ENCODE assay signal across 21 mouse cellular contexts in genomic region chr14:101915867-101916266, GRCm38 (mm10).
DNase-seq lines count a peak whose midpoint lies in the region; ATAC-seq and TF ChIP-seq lines count a peak whose summit lies in the region.
"Had no signal": no experiment of that assay in that cellular context is flagged by ENCODE, and none has a peak within 500 bp of the region (broad histone marks: within the 10 kb centered on the region; RNA-seq: fewer than 3 reads in every experiment).

No protein-coding gene starts in this region.

- no peak; the same call in 1 of the 2 replicates for ATAC-seq in heart, embryonic 16.5 days (replicated peaks; ENCODE audit: extremely low read depth, insufficient read depth, low FRiP score)
- ATAC-seq in lung, embryonic 14.5 days (ENCODE audit: insufficient read depth): no peak
- no peak for ATAC-seq in lung, postnatal 0 days
- ATAC-seq: forebrain, embryonic 13.5 days; forebrain, postnatal 0 days; intestine, postnatal 0 days had no signal

- no peak for TF ChIP-seq CTCF in lung, embryonic 14.5 days (IDR thresholded peaks at IDR 0.05; ENCODE audit: low read depth)
- no peak for TF ChIP-seq CTCF in lung, postnatal 0 days (IDR thresholded peaks at IDR 0.05)

- peaks cover 62% of the 10 kb centered on the region for H3K36me3 ChIP-seq in heart, embryonic 16.5 days (ENCODE audit: control insufficient read depth, insufficient read depth)
- 0 out of 2 replicates have a peak, but pooled peaks cover 4% of the 10 kb centered on the region for H3K36me3 ChIP-seq in lung, embryonic 14.5 days (ENCODE audit: insufficient read depth)
- no peaks in the 10 kb centered on the region; the same call in 1 of the 2 replicates for H3K36me3 ChIP-seq in lung, postnatal 0 days (ENCODE audit: insufficient read depth, low read length)

- no peak overlapping the region for H3K4me3 ChIP-seq in heart, embryonic 16.5 days (ENCODE audit: low read length)
- H3K4me3 ChIP-seq in lung, embryonic 14.5 days (ENCODE audit: low read depth, low read length): no peak overlapping the region
- no peak overlapping the region for H3K4me3 ChIP-seq in lung, postnatal 0 days (ENCODE audit: low read depth, low read length)
- H3K4me3 ChIP-seq: embryonic facial prominence, embryonic 13.5 days; forebrain, embryonic 13.5 days; heart, embryonic 13.5 days had no signal

- H3K4me1 ChIP-seq in heart, embryonic 16.5 days (ENCODE audit: control insufficient read depth, insufficient read depth, low read length): no peaks in the 10 kb centered on the region
- no peaks in the 10 kb centered on the region for H3K4me1 ChIP-seq in lung, embryonic 14.5 days (ENCODE audit: insufficient read depth)
- no peaks in the 10 kb centered on the region for H3K4me1 ChIP-seq in lung, postnatal 0 days (ENCODE audit: insufficient read depth, low read depth, low read length)
- H3K4me1 ChIP-seq: embryonic facial prominence, embryonic 13.5 days; forebrain, embryonic 13.5 days; heart, embryonic 13.5 days had no signal

- H3K9me3 ChIP-seq in heart, embryonic 16.5 days (replicated peaks; ENCODE audit: control insufficient read depth, low read length): no peaks in the 10 kb centered on the region
- no peaks in the 10 kb centered on the region for H3K9me3 ChIP-seq in lung, embryonic 14.5 days (ENCODE audit: low read depth, low read length)
- H3K9me3 ChIP-seq in lung, postnatal 0 days (ENCODE audit: low read length): no peaks in the 10 kb centered on the region
- H3K9me3 ChIP-seq: embryonic facial prominence, embryonic 13.5 days; forebrain, embryonic 13.5 days; heart, embryonic 13.5 days had no signal

- no peak overlapping the region for H3K4me2 ChIP-seq in heart, embryonic 16.5 days (ENCODE audit: low read depth, low read length)
- H3K4me2 ChIP-seq in lung, embryonic 14.5 days: no peak overlapping the region
- no peak overlapping the region for H3K4me2 ChIP-seq in lung, postnatal 0 days (replicated peaks; ENCODE audit: low read depth, low read length)
- H3K4me2 ChIP-seq: embryonic facial prominence, embryonic 13.5 days; forebrain, embryonic 13.5 days; heart, embryonic 13.5 days; hindbrain, embryonic 14.5 days had no signal

- intact Hi-C loops in heart, postnatal 36 days (cut with DNase I): loop anchor here (2.0 kb wide), 1 partner anchor 43 kb away; no protein-coding TSS in a partner anchor

- H3K9ac ChIP-seq in heart, embryonic 16.5 days (ENCODE audit: low read length): no peak overlapping the region
- no peak overlapping the region for H3K9ac ChIP-seq in lung, embryonic 14.5 days
- no peak overlapping the region for H3K9ac ChIP-seq in lung, postnatal 0 days (replicated peaks; ENCODE audit: low read depth)
- H3K9ac ChIP-seq: embryonic facial prominence, embryonic 13.5 days; forebrain, embryonic 13.5 days; forebrain, postnatal 0 days; heart, embryonic 13.5 days; hindbrain, embryonic 14.5 days had no signal

- 59% methylated on average over 8 of the region's 8 CpGs for WGBS in heart, embryonic 16.5 days
- WGBS in lung, embryonic 14.5 days: 66% methylated on average over 8 of the region's 8 CpGs
- 63% methylated on average over 8 of the region's 8 CpGs for whole genome bisulfite sequencing in lung, postnatal 0 days

- DNase-seq in heart, adult 18-20 months: peak; percentile 31 to 60
- no peak for DNase-seq in heart, postnatal 36 days
- DNase-seq in heart, postnatal 4 days: no peak
- DNase-seq in lung, embryonic 14.5 days: peak; percentile 40
- DNase-seq in lung, postnatal 0 days (ENCODE audit: low spot score): no peak
- DNase-seq in skeletal muscle tissue, adult 2 months (ENCODE audit: low read depth, low spot score): peak; percentile 35
- no peak for DNase-seq in cerebellum, adult 11 months
- DNase-seq: adrenal gland, adult 8-10 months; adrenal gland, postnatal 36 days; cerebellum, adult 11-12 months; cerebellum, adult 9-10 months; cerebellum, postnatal 25 days; forebrain, postnatal 0 days; gastrocnemius, postnatal 25 days; kidney, adult 8-10 months had no signal

- peak overlapping the region; percentile 23; the same call in 1 of the 2 replicates for H3K27ac ChIP-seq in heart, embryonic 16.5 days (ENCODE audit: low read length)
- no peak overlapping the region for H3K27ac ChIP-seq in lung, embryonic 14.5 days (ENCODE audit: low read depth)
- no peak overlapping the region for H3K27ac ChIP-seq in lung, postnatal 0 days (ENCODE audit: low read length)
- H3K27ac ChIP-seq: embryonic facial prominence, embryonic 13.5 days; forebrain, embryonic 13.5 days; heart, embryonic 13.5 days; hindbrain, embryonic 14.5 days had no signal

- no peak for TF ChIP-seq EP300 in lung, postnatal 0 days (IDR thresholded peaks at IDR 0.05)

- no peaks in the 10 kb centered on the region for H3K27me3 ChIP-seq in heart, embryonic 16.5 days (ENCODE audit: control insufficient read depth, insufficient read depth, low read length)
- H3K27me3 ChIP-seq in lung, embryonic 14.5 days (ENCODE audit: insufficient read depth, low read length): no peaks in the 10 kb centered on the region
- no peaks in the 10 kb centered on the region for H3K27me3 ChIP-seq in lung, postnatal 0 days (replicated peaks; ENCODE audit: insufficient read depth, low read length)
- H3K27me3 ChIP-seq: embryonic facial prominence, embryonic 13.5 days; forebrain, embryonic 13.5 days; heart, embryonic 13.5 days had no signal

Comparison
In these comparisons a context has a peak if more than half of its experiments do, and no peak if none do; other contexts are left out.
1. DNase-seq: peak in heart, adult 18-20 months (2 of 2), lung, embryonic 14.5 days (single experiment) and skeletal muscle tissue, adult 2 months (single experiment); none in heart, postnatal 36 days (0 of 2), heart, postnatal 4 days (single experiment), lung, postnatal 0 days (single experiment) and cerebellum, adult 11 months (single experiment).